Mouse (Mus musculus): Measurements from ENCODE around the gene Adam8.
A peak's percentile ranks its signal among the peaks of the same experiment; 100 is the strongest.

Adam8 gene

DNA sequence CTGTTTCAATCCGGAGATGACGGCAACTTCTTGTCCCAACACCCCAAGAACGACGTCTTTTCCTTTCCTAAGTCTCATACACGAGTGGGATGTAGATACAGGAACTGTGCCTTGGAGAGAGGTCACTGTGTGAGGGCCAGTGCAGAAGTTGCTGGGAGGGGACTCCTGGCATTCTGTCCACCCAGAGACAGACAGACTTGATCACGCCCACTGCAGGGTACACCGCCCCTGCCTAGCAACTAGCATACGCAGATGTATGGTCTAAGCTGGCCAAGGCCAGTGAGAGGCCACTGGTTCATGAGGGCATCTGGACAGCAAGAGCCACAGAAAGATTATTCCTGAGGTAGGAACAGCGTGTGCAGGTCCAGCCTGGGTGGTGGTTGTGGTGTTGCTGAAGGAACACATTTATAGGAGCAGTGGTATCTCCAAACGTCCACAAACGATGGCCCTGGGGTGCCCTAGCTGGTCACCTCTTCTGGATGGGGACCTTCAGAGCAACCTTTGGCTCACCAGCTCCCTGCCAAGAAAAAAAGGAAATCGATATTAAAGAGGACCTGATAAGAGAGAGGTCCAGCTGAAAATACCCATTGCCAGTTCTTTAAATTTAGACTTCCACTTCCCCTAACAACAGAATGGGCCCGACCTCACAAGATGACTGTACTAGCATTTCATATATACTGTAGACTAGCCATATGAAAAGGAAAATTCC is 13.2 kb downstream of the Adam8 start:
- no peak for DNase-seq (ENCODE audit: low read depth, low spot score)

DNA sequence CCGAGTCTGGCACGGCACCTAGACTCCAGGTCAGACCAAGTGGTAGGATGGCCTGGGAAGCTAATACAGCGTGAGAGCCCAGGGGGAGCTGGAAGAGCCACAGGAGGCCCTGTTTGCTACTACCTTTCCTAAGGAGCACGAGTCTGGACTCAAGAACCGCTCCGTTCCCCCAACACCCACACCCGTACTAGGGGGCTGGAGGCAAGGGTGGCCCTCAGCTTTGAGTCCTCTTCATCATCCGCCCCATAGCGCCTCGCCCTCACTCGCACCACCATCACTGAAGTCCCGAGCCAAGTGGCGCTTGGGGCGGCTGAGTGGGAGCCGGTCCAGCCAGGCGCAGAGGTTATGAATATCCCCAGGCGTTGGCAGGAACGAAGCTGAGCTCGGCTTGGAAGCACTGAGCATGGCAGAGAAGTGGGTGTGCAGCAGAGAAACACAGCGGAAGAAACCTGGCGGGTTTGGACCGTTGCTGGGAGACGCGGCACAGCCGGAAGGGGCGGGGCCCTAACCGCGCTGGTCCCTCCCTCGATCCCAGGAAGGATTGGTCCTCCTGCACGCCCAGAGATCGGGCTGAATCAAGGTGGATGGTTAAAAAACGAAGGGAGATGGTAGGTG is 14.0 kb downstream of the Adam8 start, which contains the start of gene 6430531B16Rik:
Gene 6430531B16Rik, minus strand, starts transcription at position 478 of the 615 bp plus-strand sequence.
- peak; percentile 74 for DNase-seq (ENCODE audit: low read depth, low spot score)

DNA sequence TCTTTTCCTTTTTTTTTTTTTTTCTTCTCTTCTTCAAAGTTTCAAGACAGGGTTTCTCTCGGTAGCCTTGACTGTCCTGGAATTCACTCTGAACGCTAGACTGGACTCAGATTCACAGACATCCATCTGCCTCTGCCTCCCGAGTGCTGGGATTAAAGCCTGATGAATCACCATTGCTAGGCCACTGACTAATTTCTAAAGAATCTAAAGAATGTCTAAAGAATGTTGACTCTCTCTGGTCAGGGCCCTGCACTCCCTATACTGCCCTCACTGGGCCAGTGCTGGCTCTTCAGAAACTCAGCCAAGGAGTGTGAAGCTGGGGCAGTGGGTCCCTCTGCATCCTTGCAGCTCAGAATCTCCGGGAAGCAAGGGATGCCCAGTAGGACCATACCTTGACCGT is 16.9 kb downstream of the Adam8 start:
- no peak for DNase-seq (ENCODE audit: low read depth, low spot score)

DNA sequence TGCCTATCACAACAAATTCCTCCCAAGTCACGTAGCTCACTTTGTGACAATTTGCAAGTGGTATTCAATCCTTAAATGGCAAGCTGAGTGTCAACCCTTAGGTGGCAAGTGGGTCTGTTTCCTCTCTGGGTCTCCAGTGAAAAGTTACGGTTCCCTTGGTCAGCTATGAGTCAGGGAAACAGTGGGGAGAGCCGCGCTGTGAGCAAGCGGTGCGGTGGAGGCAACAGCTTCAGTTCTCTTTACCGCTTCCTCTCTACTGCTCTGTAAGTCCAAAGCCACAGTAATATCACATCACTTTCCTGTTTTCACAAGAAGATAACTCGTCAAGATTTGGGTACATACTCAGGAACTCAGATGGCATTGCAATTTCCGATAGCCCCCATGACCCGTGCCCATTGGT is 18.1 kb downstream of the Adam8 start:
- DNase-seq (ENCODE audit: low read depth, low spot score), result no peak

DNA sequence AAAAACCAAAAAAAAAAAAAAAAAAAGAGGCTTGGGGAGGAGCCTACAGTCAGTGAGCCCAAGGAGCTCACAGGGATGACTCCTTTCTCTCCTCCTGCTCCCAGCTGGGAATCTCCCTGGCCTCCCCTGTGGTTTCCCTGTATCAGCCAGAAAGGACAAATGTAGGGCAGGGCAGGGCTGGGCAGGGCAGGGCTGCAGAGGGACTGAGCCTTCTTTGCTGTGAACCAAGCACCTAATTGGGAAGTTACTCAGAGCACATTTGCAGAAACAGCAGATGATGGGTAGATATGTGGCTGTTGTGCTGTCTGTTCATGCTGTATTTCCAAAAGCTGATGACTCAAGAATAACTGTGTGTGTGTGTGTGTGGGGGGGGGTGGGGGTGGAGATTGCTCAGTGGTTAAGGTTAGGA is 19.4 kb downstream of the Adam8 start:
- DNase-seq (ENCODE audit: low read depth, low spot score), result no peak

DNA sequence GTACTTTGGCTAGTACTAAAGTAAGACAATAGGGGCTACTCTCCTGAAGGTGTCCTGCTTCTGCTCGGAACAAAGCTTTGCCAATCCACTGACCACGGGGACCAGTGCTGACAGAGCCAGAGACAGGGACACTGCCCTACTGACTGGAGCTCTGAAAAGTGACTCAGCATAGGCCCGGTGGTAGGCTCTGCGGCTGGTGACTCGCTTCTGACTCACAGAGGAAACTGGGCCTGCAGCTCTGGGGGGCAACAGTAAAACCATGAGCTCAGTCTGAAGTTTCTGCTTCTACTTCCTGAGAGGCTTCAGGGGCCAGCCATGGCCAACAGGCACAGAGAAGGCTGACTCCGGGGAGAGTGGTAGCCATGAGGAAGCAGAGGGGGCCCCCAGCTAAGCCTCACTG is 20.9 kb downstream of the Adam8 start:
- DNase-seq (ENCODE audit: low read depth, low spot score), result no peak

DNA sequence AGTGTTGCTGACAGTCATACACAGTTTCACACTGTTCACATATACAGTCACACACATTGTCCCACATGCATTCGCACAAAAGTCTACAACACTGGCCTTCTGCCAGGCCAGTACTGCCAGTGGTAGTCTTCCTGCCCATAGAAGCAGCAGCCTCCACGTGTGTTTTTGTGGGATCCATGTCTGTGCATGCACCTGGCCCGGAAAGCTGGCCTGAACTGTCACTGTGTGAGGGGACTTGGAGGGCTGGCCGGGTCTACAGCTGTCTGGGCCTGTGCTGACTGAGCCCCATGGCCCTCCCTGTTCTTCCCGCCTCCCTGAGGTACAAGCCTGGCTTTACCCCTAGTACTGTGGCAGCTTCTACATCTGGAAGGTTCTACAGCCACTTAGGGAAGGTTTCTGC is 21.4 kb downstream of the Adam8 start:
- no peak for DNase-seq (ENCODE audit: low read depth, low spot score)

DNA sequence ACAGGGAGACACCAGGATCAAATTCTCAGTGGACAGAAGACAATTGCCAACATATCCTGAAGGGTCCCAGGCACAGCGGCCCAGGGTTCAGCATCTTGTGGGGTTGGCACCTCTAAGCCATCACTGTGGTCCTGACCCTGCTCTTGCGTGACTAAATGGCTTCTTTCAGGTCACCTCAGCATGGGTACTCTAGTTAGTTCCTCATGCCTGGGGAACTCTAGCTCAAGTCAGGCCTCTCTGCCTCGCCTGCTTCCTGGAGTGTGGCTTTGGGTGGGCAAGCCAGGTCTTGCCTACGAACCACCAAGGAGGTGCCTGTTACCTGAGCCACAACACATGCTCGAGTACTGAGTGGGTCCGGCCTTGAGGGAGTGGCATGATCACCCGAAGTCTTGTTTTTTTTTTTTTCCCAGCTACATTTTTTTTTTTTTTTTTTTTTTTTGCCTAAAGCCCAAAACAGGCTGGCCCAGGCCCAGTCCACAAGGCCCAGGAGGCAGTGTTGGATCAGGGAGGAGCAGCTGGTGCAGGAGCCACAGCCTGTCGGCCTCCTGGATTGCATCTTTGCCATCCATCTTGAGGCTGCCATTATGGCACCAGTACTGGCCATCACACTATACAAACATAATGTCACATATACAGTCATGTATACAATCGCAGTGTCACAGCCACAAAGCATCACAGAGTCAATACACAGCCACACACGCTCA is 22.0 kb downstream of the Adam8 start:
- no peak for DNase-seq (ENCODE audit: low read depth, low spot score)

DNA sequence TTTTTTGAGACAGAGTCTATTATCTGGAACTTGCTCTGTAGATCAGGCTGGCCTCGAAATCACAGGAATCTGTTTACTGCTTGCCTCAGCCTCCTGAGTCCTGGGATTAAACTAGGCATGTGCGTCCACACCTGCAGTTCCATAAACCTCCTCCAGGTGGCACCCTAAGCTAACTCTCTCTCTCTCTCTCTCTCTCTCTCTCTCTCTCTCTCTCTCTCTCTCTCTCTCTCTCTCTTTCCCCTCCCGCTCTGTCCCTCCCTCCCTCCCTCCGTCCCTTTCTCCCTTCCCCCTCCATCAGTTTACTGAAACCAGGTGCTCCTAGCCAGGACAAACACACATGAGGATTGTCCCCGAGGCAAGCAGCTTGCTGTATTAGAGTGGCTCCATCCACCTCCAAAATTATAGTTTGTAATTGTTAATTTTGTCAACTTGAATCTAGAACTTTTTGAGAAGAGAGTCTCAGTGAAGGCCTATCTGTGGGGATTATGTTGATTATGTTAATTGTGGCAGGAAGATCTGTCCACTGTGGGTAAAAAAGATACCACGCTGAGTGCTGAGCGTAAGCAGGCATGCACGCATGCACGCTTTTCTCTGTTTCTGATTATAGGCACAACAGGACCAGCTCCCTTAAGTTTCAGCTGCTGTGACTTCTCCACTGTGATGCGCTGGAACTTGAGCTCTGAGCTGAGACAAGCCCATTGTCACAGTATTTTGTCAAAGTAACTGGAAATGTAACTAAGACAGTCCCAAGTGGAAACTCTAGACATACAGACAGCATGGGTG is 22.8 kb downstream of the Adam8 start:
- DNase-seq (ENCODE audit: low read depth, low spot score), result peak; percentile 30

DNA sequence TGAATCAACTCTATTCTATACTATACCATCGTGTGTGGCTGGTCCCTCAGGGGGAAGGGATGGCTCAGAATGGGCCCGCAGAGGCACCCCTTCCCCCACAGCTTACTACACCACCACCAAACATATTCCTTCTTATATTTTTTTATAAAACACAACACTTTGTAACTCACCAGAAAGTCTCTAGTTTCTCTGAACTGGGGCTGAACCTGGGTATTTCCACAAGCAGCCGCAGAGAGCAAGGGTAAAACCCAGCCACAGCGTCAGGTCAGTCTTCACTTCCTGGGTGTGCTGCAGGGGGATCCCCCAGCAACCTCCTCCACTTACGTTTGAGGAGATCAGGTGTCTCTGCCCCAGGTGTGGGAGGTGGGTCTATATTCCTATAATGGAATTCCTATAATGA is 23.9 kb downstream of the Adam8 start:
- DNase-seq (ENCODE audit: low read depth, low spot score), result no peak

DNA sequence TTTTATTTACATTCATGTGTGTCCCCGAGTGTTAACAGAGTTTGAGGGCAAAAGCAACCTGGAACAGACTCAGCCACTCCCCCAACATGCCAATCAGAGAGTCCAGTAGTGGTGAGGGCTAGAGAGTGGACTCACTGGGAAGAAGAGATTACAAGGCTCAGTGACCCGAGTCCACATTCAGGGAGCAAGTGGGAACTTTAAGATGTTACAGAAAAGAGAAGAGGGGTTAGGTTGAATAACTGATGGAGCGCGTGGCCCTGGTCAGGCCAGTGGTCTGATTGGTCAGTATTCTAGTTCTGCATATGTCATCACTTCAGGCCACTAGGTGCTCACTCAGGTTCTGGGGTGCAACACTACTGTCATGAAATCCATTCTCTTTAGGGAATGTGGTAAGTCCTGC is 25.2 kb downstream of the Adam8 start:
- no peak for DNase-seq (ENCODE audit: low read depth, low spot score)

DNA sequence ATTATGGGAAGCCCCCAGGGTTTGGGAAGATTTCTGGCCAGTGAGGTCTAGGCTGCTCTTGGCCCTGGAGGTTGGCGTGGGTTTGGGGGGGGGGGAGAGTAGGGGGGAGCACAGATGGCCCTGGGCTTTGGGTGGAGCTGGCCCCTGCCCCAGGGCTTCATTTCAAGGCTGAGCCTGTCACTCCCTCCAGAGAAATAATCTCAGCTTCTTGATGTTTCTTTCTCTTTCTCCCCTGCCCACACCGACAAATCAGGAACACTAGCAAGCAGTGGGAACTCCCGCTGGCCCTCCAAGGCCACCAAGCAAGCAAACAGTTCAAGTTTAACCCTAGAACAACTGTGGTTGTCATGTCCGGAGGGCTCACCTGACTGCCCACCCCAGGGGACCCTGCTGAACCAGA is 28.5 kb downstream of the Adam8 start:
- DNase-seq (ENCODE audit: low read depth, low spot score), result no peak

DNA sequence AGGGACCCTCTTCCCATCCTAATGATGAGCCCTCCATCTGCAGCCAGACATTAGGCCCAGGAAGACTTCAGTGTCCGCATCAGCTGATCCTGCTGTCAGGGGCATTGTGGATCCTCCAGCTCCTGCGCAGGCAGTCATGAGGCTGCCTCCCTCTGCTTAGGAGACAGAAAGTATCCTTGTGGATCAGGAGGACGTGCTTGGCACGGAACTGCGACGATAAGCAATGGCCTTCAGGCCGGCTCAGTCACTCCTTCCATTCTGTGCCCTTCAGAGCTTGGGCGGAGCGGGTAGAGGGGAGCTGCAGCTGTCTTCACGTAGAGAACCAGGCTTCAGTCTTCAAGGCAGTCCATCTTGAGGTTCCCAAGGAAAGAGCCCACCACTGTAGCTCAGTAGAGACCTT is 31.2 kb downstream of the Adam8 start:
- no peak for DNase-seq (ENCODE audit: low read depth, low spot score)

DNA sequence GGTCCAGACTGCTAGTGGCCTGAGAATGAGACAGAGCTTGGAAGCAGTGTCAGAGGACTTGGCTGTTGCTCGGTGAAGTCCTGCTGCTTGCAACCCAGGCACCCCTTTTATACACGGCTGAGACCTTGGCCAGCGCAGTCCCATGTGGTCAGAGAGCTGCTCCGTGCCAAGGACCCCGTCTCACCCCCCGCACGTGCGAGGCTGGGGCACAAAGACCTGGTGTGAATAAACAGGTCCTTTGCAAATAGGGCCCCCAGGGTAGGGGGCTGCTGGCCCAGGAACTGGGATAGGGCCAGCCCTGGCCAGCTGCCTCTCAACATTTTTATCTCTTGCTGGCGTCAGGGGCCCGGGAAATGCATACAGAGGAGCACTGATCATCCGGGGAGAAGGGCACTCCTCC is 34.4 kb downstream of the Adam8 start:
- DNase-seq (ENCODE audit: low read depth, low spot score), result no peak

DNA sequence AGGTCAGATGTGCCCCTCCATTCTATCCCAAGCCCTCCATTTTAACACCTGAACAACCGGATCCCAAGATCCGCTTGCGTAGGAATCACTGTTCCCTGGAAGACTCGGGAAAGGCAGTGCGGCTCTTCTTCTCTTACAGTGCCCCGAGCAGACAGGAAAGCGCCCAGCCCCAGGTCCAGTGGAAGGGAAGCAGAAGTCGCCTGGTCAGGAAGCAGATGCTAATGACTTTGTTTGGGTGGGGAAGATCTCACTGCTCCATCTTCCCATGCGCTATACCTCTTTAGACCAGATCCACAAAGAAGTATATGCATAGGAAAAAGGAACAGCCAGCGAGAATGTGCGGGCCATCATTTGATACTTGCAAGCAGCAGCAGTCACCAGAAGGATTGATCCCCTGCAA is 34.9 kb downstream of the Adam8 start:
- no peak for DNase-seq (ENCODE audit: low read depth, low spot score)

DNA sequence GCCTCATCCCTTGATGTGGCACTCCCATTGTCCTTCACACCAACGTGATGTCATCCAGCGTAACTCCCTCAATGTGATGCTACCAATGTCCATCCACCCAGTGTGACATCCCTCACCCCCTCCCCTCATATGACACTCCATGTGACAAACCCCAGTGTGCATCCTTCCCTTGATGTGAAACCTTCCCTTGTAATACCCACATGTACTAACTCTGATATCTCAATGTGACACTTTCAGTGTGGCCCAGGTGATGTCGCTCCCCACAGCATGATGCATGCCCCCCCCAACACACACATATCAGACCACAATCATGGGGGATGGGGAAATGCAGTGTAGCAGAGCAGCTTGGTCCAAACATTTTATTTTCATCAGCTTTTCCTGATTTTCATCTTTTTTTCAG is 35.7 kb downstream of the Adam8 start:
- DNase-seq (ENCODE audit: low read depth, low spot score), result no peak

DNA sequence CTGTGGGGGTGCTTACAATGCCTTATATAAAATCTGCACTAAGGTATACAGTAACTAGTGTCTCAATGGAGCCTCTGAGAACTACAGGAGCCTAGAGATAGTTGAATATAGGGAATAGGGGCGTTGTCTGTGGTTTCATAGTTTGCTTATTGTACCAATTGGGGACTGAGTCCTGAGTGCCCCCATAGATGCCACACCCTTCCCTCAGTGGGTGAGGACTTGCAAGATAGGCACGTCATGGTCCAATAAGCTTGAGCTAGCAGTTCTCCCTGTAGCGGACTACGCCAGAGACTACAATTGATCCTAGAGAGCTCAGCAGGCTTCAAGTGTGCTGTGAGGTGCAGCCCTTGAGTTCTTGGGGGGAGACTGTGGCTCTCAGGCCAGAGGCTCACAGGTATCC is 36.9 kb downstream of the Adam8 start:
- no peak for DNase-seq (ENCODE audit: low read depth, low spot score)

DNA sequence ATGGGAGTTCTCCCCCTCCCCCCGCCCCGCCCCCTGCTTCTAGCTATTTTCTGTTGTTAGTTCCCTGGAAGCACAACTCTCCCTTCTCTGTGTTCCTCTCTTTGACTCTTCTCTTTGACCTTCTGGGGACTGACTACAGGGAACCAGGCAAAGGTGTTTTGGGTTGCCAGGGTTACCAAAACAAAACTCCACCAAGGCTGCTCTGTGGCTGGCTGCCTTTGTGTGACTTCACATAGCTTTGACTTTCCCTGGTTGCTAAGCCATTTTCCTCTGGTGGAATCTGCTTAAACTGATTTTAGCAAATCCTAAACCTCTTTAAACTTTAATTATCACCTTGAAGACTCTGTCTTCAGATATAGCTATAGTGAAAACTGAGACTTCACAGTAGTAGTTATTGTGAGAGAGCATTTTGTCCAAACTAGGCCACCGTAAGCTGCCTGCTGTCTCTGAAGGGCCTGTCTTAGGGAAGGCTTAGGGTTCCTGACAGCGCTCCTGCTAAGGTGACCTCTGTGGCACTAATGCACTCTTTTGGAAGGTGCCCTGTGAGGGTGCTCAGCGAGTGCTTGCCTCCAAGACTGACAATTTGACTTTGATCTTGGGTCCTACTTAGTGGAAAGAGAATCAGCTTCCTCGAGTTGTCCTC is 40.2 kb downstream of the Adam8 start:
- DNase-seq (ENCODE audit: low read depth, low spot score), result no peak

DNA sequence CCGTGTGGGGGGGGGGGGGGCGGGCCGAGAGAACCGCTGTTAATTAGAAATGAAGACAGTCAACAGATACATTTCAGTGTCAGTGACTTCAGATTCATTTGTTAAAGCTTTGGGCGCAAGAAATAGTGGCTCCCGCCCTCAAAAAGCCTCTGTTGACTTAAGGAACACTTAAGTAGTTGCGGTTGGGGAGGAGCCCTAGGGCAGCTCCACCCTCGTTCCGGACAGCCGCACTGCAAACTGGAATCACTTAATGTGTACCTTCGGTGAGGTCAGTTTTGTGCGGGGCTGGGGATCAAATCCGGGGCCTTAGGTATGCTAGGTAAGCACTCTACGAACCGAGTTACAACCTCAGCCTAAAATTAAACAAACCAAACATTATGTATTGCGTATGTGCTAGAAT is 41.3 kb downstream of the Adam8 start:
- no peak for DNase-seq (ENCODE audit: low read depth, low spot score)

DNA sequence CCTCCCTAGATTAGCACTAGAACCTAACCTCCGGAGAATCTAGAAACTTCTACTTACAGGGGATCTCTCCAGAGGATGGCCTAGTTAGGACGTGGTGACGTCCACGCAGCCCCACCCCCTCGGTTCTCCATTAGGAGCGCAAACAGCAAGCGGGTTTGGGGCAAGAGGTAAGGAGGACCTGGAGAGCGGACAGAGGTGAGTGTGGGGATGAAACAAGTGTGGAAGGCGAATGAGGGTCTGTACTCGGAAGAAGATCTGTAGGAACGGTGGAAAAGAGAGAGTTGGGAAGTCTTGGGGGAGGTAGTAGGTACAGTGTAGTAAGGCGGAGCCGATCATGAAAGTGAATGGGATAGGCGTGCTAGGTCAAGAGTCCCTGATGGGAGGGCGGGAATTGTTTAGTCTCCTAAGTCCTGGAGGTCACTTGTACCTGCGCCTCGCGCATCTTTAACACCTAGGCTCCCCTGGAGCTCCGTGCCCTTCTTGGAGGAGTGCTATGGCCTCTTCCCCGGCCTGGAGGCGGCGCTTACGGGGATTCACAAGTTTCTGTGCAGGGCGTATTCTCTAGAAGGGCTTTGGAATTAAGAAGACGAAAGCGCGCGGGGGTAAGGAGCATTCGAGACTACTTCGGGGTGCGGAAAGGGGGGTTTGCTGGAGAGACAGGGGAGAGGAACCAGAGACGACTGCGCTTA is 41.9 kb downstream of the Adam8 start:
- DNase-seq (ENCODE audit: low read depth, low spot score), result no peak

DNA sequence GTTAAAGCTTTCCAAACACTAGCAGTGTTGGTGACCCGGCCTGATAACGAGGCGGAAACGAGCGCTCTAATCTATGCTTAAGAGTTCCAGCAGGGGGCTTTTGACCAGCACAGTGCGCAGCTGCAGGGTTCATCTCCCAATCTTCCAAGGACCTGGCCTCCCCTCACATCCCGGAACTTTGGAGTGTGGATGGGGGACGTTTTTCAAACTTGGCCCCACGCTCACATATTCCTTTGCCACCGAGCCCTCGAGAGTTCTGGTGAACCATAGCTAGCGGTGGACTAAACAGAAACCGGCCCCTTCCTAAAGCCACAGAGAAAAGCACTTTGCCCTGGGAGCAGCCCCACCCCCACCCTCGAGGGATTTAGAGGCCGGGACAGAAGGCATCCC is 42.5 kb downstream of the Adam8 start:
- DNase-seq (ENCODE audit: low read depth, low spot score), result no peak

Data from brain, embryonic 18.5 days (tissue).